Mouse (Mus musculus): ENCODE results near the gene Galnt13. TPM values are rescaled to one million over a fixed set of nuclear protein-coding genes. Genes with fewer than 3 reads are reported as not detected.

The Galnt13 gene
- total RNA-seq (2023) = not detected

DNA sequence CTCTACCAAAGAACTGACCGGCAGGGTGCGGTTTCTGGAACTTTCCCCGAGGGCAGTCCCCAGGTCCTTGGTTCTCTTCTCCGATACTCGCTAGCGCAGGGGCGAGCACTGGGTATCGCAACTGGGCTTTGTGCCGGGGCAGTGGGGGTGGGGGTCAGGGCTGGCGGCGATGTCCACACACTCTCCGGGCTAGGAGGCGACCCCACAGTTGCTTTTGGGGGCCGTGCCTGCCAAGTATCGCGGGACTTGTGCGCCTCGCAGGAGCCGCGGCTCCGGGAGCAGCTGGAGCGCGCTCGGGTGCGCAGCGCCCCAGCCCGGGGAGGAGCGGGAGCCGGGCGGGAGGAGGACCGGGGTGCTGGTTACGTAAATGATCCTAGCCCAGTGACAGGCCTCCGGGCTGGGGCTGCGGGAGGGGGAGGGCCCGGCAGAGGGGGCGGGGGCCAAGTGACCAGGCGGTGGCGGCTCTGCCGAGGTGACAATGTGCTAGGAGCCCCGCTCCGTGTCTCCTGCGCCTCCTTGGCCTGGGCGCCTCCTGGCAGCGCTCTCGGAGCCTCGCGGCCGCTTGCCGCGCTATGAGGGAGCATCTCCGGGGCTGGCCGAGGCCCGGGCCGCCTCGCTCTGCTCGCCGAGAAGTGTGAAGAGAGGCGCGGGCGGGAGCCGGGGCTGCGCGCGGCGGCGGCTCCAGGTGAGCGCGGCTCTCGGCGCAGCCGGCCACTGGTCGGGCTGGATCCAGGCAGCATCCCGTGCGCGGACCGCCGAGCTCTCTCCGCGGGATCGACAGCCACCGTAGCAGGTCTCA, at the start of gene Galnt13:
Gene Galnt13 (plus strand): TSS at position 381 of the 799 bp plus-strand sequence.

